Mouse (Mus musculus): ENCODE data around the gene Cnn3.

GRCm38 (mm10) chr3:121507678-121508077 is 81.4 kb downstream of the Cnn3 start:
- TF ChIP-seq POLR2A (IDR thresholded peaks at IDR 0.05; ENCODE audit: insufficient read depth, low read depth, low read length) (no peak), CTCF (IDR thresholded peaks at IDR 0.05; ENCODE audit: insufficient read depth, low read depth, low read length) (no peak)

All from olfactory bulb, adult 2 months (tissue).